In the genomic region with DNA sequence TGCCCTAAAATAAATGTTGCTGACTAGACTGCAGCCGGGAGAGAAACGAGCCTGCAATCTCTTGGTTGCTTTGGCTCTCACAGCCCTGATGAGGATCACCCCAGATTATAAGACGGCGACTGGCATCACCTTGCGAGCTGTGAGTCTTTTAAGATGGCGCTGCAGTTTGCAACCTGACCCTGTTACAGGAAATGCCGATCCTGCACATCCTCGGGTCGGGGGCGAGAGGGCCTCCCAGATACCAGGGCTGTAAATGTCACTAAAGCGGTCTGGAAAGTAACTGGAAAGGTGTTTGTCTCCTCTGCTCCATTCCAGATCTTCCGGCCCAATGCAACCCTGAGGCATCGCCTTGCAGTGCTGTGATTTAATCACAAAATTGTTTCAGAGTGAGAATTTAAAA, we compare ENCODE assay signal across 19 mouse cellular contexts. TPM values are rescaled to one million over a fixed set of nuclear protein-coding genes. Genes with fewer than 3 reads are reported as not detected.
A peak's percentile ranks its signal among the peaks of the same experiment; 100 is the strongest.
DNase-seq lines count a peak whose midpoint lies in the region; ATAC-seq and TF ChIP-seq lines count a peak whose summit lies in the region.
"Had no signal": no experiment of that assay in that cellular context is flagged by ENCODE, and none has a peak within 500 bp of the region (broad histone marks: within the 10 kb centered on the region; RNA-seq: fewer than 3 reads in every experiment).

No protein-coding gene starts in this region.

- 16% methylated on average over 13 of the region's 13 CpGs for WGBS in heart, embryonic 14.5 days
- 15% methylated on average over 13 of the region's 13 CpGs for whole genome bisulfite sequencing in kidney, postnatal 0 days
- WGBS in embryonic facial prominence, embryonic 13.5 days: 23% methylated on average over 13 of the region's 13 CpGs

- no peaks in the 10 kb centered on the region for H3K36me3 ChIP-seq in heart, embryonic 14.5 days (ENCODE audit: control insufficient read depth, insufficient read depth, low read length)
- no peaks in the 10 kb centered on the region for H3K36me3 ChIP-seq in kidney, postnatal 0 days (ENCODE audit: insufficient read depth, low read length)
- no peaks in the 10 kb centered on the region for H3K36me3 ChIP-seq in embryonic facial prominence, embryonic 13.5 days
- H3K36me3 ChIP-seq: forebrain, embryonic 12.5 days; hindbrain, embryonic 13.5 days had no signal

- H3K4me1 ChIP-seq in heart, embryonic 14.5 days (ENCODE audit: control insufficient read depth in 2 of 2, insufficient read depth in 2 of 2, low read length in 2 of 2): peaks cover 9 to 19% of the 10 kb centered on the region in 2 experiments
- H3K4me1 ChIP-seq in kidney, postnatal 0 days (replicated peaks; ENCODE audit: insufficient read depth, low read length): no peaks in the 10 kb centered on the region
- peaks cover 18% of the 10 kb centered on the region for H3K4me1 ChIP-seq in embryonic facial prominence, embryonic 13.5 days
- H3K4me1 ChIP-seq: hindbrain, embryonic 13.5 days had no signal

- DNase-seq in heart, adult 11 months: no peak
- peak; percentile 27 for DNase-seq in kidney, postnatal 0 days (ENCODE audit: low spot score)
- no peak for DNase-seq in kidney, adult 18-20 months
- DNase-seq in yolk sac, embryonic 10.5 days (ENCODE audit: low spot score): peak; percentile 37
- DNase-seq in layer of hippocampus, adult 9-10 months (ENCODE audit: low spot score): no peak
- DNase-seq: adrenal gland, postnatal 10 days; cerebellum, adult 11-12 months; cerebellum, postnatal 36 days; gastrocnemius, postnatal 36 days; kidney, adult 8-10 months; lung, postnatal 10 days; midbrain, embryonic 14.5 days; thymus, adult 2 months had no signal

- TF ChIP-seq CTCF in kidney, postnatal 0 days (IDR thresholded peaks at IDR 0.05; ENCODE audit: low read depth): no peak

- ATAC-seq in heart, embryonic 14.5 days (ENCODE audit: insufficient number of reproducible peaks, insufficient read depth, low FRiP score, low read depth): no peak
- ATAC-seq in kidney, postnatal 0 days (replicated peaks; ENCODE audit: low FRiP score, low read depth): no peak
- no peak for ATAC-seq in embryonic facial prominence, embryonic 13.5 days (ENCODE audit: insufficient number of reproducible peaks, insufficient read depth, low FRiP score, low TSS enrichment, low read depth)

- no peaks in the 10 kb centered on the region for H3K27me3 ChIP-seq in heart, embryonic 14.5 days (ENCODE audit: control insufficient read depth, insufficient read depth, low read length)
- H3K27me3 ChIP-seq in kidney, postnatal 0 days (ENCODE audit: insufficient read depth, low read length): no peaks in the 10 kb centered on the region; the same call in 1 of the 2 replicates
- H3K27me3 ChIP-seq in embryonic facial prominence, embryonic 13.5 days: no peaks in the 10 kb centered on the region
- H3K27me3 ChIP-seq: forebrain, embryonic 12.5 days; hindbrain, embryonic 13.5 days had no signal

- peak overlapping the region; percentile 48 for H3K4me2 ChIP-seq in heart, embryonic 14.5 days (ENCODE audit: low read length)
- H3K4me2 ChIP-seq in kidney, postnatal 0 days (ENCODE audit: low read length): no peak overlapping the region
- 0 out of 2 replicates have a peak overlapping the region, but pooled peaks have one; percentile 30 for H3K4me2 ChIP-seq in embryonic facial prominence, embryonic 13.5 days
- H3K4me2 ChIP-seq: forebrain, embryonic 12.5 days; hindbrain, embryonic 13.5 days had no signal

- H3K27ac ChIP-seq in heart, embryonic 14.5 days (replicated peaks in 1 of 2; ENCODE audit: control insufficient read depth in 1 of 2, insufficient read depth in 1 of 2, low read depth in 2 of 2, low read length in 2 of 2): peak overlapping the region in 1 of 2 experiments; percentile 59; a peak in 1 of 4 replicates
- no peak overlapping the region for H3K27ac ChIP-seq in kidney, postnatal 0 days
- no peak overlapping the region for H3K27ac ChIP-seq in embryonic facial prominence, embryonic 13.5 days
- H3K27ac ChIP-seq: forebrain, embryonic 12.5 days; hindbrain, embryonic 13.5 days; liver, embryonic 14.5 days had no signal

- H3K9ac ChIP-seq in heart, embryonic 14.5 days (ENCODE audit: low read length): no peak overlapping the region
- 0 out of 2 replicates have a peak overlapping the region, but pooled peaks have one; percentile 18 for H3K9ac ChIP-seq in kidney, postnatal 0 days (ENCODE audit: low read depth, low read length)
- no peak overlapping the region for H3K9ac ChIP-seq in embryonic facial prominence, embryonic 13.5 days
- H3K9ac ChIP-seq: forebrain, embryonic 12.5 days; hindbrain, embryonic 13.5 days; liver, embryonic 14.5 days had no signal

- no peak overlapping the region for H3K4me3 ChIP-seq in heart, embryonic 14.5 days (ENCODE audit: control insufficient read depth in 1 of 2, insufficient read depth in 1 of 2, low read depth in 1 of 2, low read length in 2 of 2)
- H3K4me3 ChIP-seq in kidney, postnatal 0 days (replicated peaks; ENCODE audit: low read depth, low read length): no peak overlapping the region
- H3K4me3 ChIP-seq in embryonic facial prominence, embryonic 13.5 days: no peak overlapping the region
- H3K4me3 ChIP-seq: forebrain, embryonic 12.5 days; hindbrain, embryonic 13.5 days had no signal

- no peaks in the 10 kb centered on the region for H3K9me3 ChIP-seq in heart, embryonic 14.5 days (ENCODE audit: control insufficient read depth, low read length)
- no peaks in the 10 kb centered on the region for H3K9me3 ChIP-seq in kidney, postnatal 0 days (replicated peaks; ENCODE audit: low read length)
- H3K9me3 ChIP-seq in embryonic facial prominence, embryonic 13.5 days: no peaks in the 10 kb centered on the region
- H3K9me3 ChIP-seq: forebrain, embryonic 12.5 days; hindbrain, embryonic 13.5 days had no signal

RNA-seq across cellular contexts. Expression of gene Cartpt, which starts 53.4 kb away (rescaled TPM):
- polyA plus RNA-seq in heart, embryonic 14.5 days (2014; fragmentation: Nextera tagmentation; extraction: Ambion mirVana): 0.68 TPM in 1 of 2 replicates, not detected in the other
- polyA plus RNA-seq in kidney, postnatal 0 days (2015; fragmentation: Nextera tagmentation; extraction: Ambion mirVana): 0.16 TPM in 1 of 2 replicates, not detected in the other
- polyA plus RNA-seq in embryonic facial prominence, embryonic 13.5 days (2015; fragmentation: Nextera tagmentation; extraction: Ambion mirVana): 0.69 and 0.84 TPM in 2 replicates
- polyA plus RNA-seq: C2C12; liver, embryonic 14.5 days had no signal

Comparison
In these comparisons a context has a peak if more than half of its experiments do, and no peak if none do; other contexts are left out.
1. DNase-seq: peak in kidney, postnatal 0 days (single experiment) and yolk sac, embryonic 10.5 days (single experiment); none in heart, adult 11 months (single experiment), kidney, adult 18-20 months (single experiment) and layer of hippocampus, adult 9-10 months (single experiment).